Mouse (Mus musculus) layer of hippocampus, postnatal 25 days (tissue): ENCODE measurements around the gene Fignl1. TPM values are rescaled to one million over a fixed set of nuclear protein-coding genes. Genes with fewer than 3 reads are reported as not detected.

Source experiments
- DNase-seq, 2 experiments: peaks; one replicate each; pipeline ENCODE4 v3.0.0; 2022; ENCODE audit warnings: mixed read lengths in 2 of 2, low spot score in 1 of 2; ENCODE audit errors: extremely low spot score in 1 of 2
- total RNA-seq, 2 experiments: library from RNA; stranded (reverse); gene quantifications; 2 replicates each; pipeline ENCODE4 v1.2.3; 2021

Fignl1 gene
- total RNA-seq, 2 experiments from 2014 or later, result 1.1 to 2.6 TPM

- no peak for DNase-seq
Measured at GRCm38 (mm10) chr11:11770691-11771090, 38.1 kb downstream of the Fignl1 start.

DNA sequence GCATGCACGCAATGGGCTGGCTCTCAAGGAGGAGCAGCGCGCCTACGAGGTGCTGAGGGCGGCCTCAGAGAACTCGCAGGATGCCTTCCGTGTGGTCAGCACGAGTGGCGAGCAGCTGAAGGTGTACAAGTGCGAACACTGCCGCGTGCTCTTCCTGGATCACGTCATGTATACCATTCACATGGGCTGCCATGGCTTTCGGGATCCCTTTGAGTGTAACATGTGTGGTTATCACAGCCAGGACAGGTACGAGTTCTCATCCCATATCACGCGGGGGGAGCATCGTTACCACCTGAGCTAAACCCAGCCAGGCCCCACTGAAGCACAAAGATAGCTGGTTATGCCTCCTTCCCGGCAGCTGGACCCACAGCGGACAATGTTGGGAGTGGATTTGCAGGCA, 39.5 kb downstream of the Fignl1 start:
- DNase-seq, result no peak

DNA sequence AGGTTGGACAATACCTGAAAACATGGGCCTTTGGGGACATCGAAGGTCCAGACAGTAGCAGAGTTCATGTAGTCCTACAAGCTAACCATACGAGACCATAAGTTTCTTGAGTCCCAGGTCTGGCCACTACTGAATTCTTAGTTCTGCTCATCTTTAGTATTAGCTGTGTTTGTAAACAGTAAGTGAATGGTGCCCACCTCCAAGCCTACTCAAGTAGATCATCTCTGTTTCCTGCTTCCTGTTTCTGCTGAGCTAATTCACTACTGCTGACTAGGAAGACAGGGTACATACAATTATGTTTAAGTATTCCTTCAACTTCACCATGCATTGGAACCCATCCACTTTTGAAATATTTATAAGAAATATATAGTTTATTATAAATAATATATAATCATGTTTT, 40.7 kb downstream of the Fignl1 start:
- DNase-seq, result no peak

- no peak for DNase-seq
Measured at GRCm38 (mm10) chr11:11766736-11767135, 42.0 kb downstream of the Fignl1 start.

DNA sequence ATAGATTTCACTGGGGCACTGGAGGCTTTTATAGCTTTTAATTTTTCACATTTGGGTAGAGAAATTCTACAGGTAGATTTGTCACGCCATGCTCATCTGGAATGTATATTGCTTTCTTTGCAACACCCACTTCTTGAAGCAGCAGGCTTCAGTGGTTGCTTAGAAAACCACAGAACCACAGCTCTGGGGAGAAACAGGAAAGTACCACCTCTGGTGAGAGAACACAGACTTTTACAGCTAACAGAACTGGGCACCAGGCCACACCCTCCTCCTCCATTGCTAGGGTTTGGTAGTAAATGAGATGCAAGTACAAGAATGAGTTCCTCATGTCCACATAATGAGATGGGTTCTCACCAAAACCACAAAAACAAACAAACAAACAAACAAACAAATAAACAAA, 42.7 kb downstream of the Fignl1 start:
- no peak for DNase-seq

DNA sequence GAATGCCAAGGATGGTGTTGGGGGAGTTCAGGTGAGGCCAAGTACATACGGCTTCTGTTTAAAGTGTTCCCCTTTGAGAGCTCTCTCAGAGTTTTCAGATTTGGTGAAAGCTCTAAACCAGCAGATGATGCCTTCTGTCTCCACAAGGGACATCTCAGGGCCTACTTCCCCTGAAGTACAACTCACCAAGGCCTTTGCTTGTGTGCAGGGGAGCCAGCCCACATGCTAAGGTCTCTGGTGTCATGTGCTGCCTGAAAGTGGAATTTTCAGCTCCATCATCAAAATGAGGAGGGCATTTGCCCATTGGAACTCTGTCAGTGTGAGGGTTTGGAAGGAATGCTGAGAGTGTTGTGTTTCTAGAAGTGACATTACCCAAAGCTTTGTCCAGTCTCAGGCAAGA, 43.3 kb downstream of the Fignl1 start:
- no peak for DNase-seq

GRCm38 (mm10) chr11:11763211-11763666, 45.5 kb downstream of the Fignl1 start:
- no peak for DNase-seq

DNA sequence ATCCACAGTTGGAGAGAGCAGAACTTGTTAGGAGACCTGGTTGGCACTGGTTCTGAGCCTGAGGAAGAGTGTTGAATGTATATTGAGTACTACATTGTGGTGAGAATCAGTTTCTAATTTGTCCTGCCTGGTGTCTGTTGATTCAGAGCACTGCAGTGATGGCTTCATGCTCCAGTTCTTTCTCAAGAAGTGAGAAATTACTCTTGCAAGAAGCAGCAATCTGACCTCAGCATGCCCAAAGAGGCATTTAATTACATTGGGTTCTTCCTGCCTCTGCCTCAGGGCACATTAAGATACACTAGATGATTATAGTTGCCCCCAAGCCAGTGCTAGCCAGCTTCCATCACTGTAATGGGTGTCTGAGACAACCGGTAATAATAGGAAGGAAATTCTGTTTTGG, 49.9 kb downstream of the Fignl1 start:
- no peak for DNase-seq

GRCm38 (mm10) chr11:11758121-11758520, 50.6 kb downstream of the Fignl1 start:
- no peak for DNase-seq

DNA sequence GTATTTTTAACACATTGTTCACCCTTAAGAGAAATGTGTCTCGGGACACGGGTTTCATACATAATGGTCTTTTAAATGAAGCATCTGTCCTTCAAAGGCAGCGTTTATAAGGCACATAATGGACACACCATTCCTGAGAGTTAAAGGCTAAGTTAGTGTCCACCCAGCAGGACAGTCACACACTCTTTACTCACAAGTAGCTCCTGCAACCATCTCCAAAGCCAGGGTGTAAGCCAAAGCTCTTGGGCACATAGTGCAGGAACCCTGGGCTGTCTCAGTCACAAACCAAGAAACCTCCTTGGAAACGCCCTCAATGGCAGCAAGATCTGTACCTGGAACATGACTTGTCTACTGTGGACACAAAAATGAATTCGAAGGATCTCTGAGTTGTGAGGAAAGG, 55.9 kb downstream of the Fignl1 start:
- no peak for DNase-seq

DNA sequence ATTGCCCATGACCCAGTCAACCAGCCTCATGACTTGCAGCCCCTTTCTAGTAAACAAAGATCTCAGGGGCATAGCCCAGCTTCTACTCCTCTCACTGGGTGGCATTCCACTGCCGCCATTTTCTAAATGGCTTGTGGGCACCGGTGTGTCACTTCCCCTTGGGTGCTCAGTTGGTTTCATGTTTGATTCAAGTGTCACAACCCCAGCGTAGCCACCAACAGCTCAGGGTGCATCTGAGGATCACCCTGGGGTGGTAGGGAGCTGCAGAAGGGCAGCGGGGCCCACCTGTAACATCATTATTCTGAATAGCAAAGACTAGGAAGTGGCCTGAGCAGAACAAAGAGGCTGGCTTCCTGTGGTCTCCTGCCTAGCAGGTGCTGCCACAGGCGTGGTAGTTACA, 57.7 kb downstream of the Fignl1 start:
- no peak for DNase-seq

DNA sequence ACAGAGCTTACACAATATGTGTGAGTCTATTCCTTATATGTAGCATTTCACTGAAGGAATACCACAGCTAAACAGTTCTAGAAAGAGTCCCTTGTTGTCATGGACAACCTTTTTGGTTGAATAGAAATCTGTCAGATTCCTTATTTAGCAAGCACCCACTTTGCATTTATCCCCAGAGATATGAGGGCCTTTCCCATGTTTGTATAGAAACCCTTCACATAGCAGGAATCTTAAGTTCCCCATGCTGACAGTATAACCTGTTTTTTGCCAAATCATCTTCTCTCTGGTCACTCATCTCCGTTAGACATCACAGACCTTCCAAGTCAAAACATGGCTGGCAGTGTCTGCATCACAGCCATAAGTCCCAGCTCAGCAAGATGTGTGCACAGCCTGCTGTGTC, 64.5 kb downstream of the Fignl1 start:
- no peak for DNase-seq

- DNase-seq, result peak in 1 of 2 experiments; percentile 22
Measured at GRCm38 (mm10) chr11:11742626-11743025, 66.1 kb downstream of the Fignl1 start.

GRCm38 (mm10) chr11:11741574-11741973, 67.2 kb downstream of the Fignl1 start:
- no peak for DNase-seq

- no peak for DNase-seq
Measured at GRCm38 (mm10) chr11:11740603-11741002, 68.2 kb downstream of the Fignl1 start.

- no peak for DNase-seq
Measured at GRCm38 (mm10) chr11:11739054-11739453, 69.7 kb downstream of the Fignl1 start.

- DNase-seq, result no peak
Measured at GRCm38 (mm10) chr11:11737562-11737961, 71.2 kb downstream of the Fignl1 start.

Other genes with a start within 250 kb of the Fignl1 start
- gene 4930512M02Rik, start 181.1 kb downstream of the Fignl1 start, total RNA-seq, result not detected
- 1 to 10 TPM; 2.4 to 3.2 TPM for gene Ikzf1, start 124.0 kb downstream of the Fignl1 start, total RNA-seq
- 10 to 100 TPM; 11.8 to 12.2 TPM for gene Ddc, start 89.2 kb upstream of the Fignl1 start, total RNA-seq
- 10 to 100 TPM; 21.6 to 22.0 TPM for gene Grb10, start 229.7 kb upstream of the Fignl1 start, total RNA-seq